In the genomic region with DNA sequence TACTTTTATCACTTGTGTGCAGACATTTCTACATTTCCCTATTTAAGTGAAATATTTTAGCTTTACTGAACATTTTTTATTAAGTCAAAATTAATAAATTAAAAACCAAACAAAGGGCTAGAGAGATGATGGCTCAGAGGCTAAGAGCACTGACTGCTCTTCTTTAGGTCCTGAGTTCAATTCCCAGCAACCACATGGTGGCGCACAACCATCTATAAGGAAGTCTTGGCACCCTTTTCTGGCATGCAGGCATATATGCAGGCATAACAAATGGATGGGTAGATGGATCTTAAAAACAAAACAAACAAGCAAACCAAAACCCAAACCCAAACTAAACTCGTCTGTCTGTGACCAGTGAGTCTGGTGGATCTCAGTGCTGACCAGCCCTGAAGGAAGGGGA, we compare ENCODE assay signal across 13 mouse cellular contexts. TPM values are rescaled to one million over a fixed set of nuclear protein-coding genes. Genes with fewer than 3 reads are reported as not detected.
DNase-seq lines count a peak whose midpoint lies in the region; ATAC-seq and TF ChIP-seq lines count a peak whose summit lies in the region.
"Had no signal": no experiment of that assay in that cellular context is flagged by ENCODE, and none has a peak within 500 bp of the region (broad histone marks: within the 10 kb centered on the region; RNA-seq: fewer than 3 reads in every experiment).

No protein-coding gene starts in this region.

- H3K4me2 ChIP-seq in hindbrain, postnatal 0 days (ENCODE audit: low read depth, low read length): no peak overlapping the region
- no peak overlapping the region for H3K4me2 ChIP-seq in hindbrain, embryonic 16.5 days (ENCODE audit: low read length)
- no peak overlapping the region for H3K4me2 ChIP-seq in neural tube, embryonic 15.5 days
- H3K4me2 ChIP-seq: embryonic facial prominence, embryonic 12.5 days; limb, embryonic 12.5 days had no signal

- no peaks in the 10 kb centered on the region for H3K27me3 ChIP-seq in hindbrain, postnatal 0 days (ENCODE audit: insufficient read depth, low read length)
- H3K27me3 ChIP-seq in hindbrain, embryonic 16.5 days (replicated peaks; ENCODE audit: control insufficient read depth, insufficient read depth, low read length): no peaks in the 10 kb centered on the region
- H3K27me3 ChIP-seq in neural tube, embryonic 15.5 days (replicated peaks): no peaks in the 10 kb centered on the region
- H3K27me3 ChIP-seq: embryonic facial prominence, embryonic 12.5 days; limb, embryonic 12.5 days had no signal

- whole genome bisulfite sequencing in hindbrain, postnatal 0 days: 65% methylated on average over 2 of the region's 2 CpGs
- WGBS in hindbrain, embryonic 16.5 days: 67% methylated on average over 2 of the region's 2 CpGs
- WGBS in neural tube, embryonic 15.5 days: 57% methylated on average over 2 of the region's 2 CpGs

- H3K4me3 ChIP-seq in hindbrain, postnatal 0 days (ENCODE audit: low read length): no peak overlapping the region
- no peak overlapping the region for H3K4me3 ChIP-seq in hindbrain, embryonic 16.5 days (ENCODE audit: low read length)
- H3K4me3 ChIP-seq in neural tube, embryonic 15.5 days (replicated peaks): no peak overlapping the region
- H3K4me3 ChIP-seq: embryonic facial prominence, embryonic 12.5 days; limb, embryonic 12.5 days had no signal

- ATAC-seq in hindbrain, postnatal 0 days: no peak
- no peak for ATAC-seq in hindbrain, embryonic 16.5 days
- 0 out of 2 replicates have a peak, but pooled peaks have one; percentile 46 for ATAC-seq in neural tube, embryonic 15.5 days (ENCODE audit: low FRiP score)
- ATAC-seq: activated CD4-positive, CD25-positive, alpha-beta regulatory T cell, adult 4 months had no signal

- H3K9ac ChIP-seq in hindbrain, postnatal 0 days (replicated peaks; ENCODE audit: low read length): no peak overlapping the region
- no peak overlapping the region for H3K9ac ChIP-seq in hindbrain, embryonic 16.5 days (ENCODE audit: low read depth, low read length)
- no peak overlapping the region for H3K9ac ChIP-seq in neural tube, embryonic 15.5 days (replicated peaks)
- H3K9ac ChIP-seq: embryonic facial prominence, embryonic 12.5 days; limb, embryonic 12.5 days had no signal

- no peaks in the 10 kb centered on the region; the same call in 1 of the 2 replicates for H3K36me3 ChIP-seq in hindbrain, postnatal 0 days (ENCODE audit: insufficient read depth, low read length)
- peaks cover 3% of the 10 kb centered on the region; the same call in 1 of the 2 replicates for H3K36me3 ChIP-seq in hindbrain, embryonic 16.5 days (ENCODE audit: control insufficient read depth, insufficient read depth, low read length)
- H3K36me3 ChIP-seq in neural tube, embryonic 15.5 days: peaks cover 19% of the 10 kb centered on the region

- no peak overlapping the region for H3K27ac ChIP-seq in hindbrain, postnatal 0 days
- H3K27ac ChIP-seq in hindbrain, embryonic 16.5 days (ENCODE audit: low read depth, low read length): no peak overlapping the region
- H3K27ac ChIP-seq in neural tube, embryonic 15.5 days (replicated peaks): no peak overlapping the region
- H3K27ac ChIP-seq: embryonic facial prominence, embryonic 12.5 days; limb, embryonic 12.5 days had no signal

- H3K9me3 ChIP-seq in hindbrain, postnatal 0 days (ENCODE audit: low read length): no peaks in the 10 kb centered on the region
- no peaks in the 10 kb centered on the region for H3K9me3 ChIP-seq in hindbrain, embryonic 16.5 days (ENCODE audit: control insufficient read depth, low read length)
- H3K9me3 ChIP-seq in neural tube, embryonic 15.5 days (replicated peaks): no peaks in the 10 kb centered on the region
- H3K9me3 ChIP-seq: embryonic facial prominence, embryonic 12.5 days had no signal

- H3K4me1 ChIP-seq in hindbrain, postnatal 0 days (ENCODE audit: insufficient read depth, low read length): no peaks in the 10 kb centered on the region
- no peaks in the 10 kb centered on the region for H3K4me1 ChIP-seq in hindbrain, embryonic 16.5 days (ENCODE audit: control insufficient read depth, insufficient read depth, low read depth, low read length)
- H3K4me1 ChIP-seq in neural tube, embryonic 15.5 days: no peaks in the 10 kb centered on the region
- H3K4me1 ChIP-seq: embryonic facial prominence, embryonic 12.5 days had no signal

- peak; percentile 48 to 49 for DNase-seq in cerebellum, adult 18-20 months
- DNase-seq in cerebellum, adult 8-10 months: no peak
- DNase-seq in hindbrain, postnatal 0 days (ENCODE audit: low spot score): peak; percentile 54
- no peak for DNase-seq in neural tube, embryonic 10.5 days (ENCODE audit: extremely low spot score, low spot score)
- DNase-seq in thymus, postnatal 25 days: peak; percentile 35
- DNase-seq in yolk sac, embryonic 10.5 days (ENCODE audit: low spot score): no peak
- DNase-seq: B cell, adult 2 months; heart, postnatal 36 days had no signal

- TF ChIP-seq CTCF in hindbrain, postnatal 0 days (IDR thresholded peaks at IDR 0.05; ENCODE audit: low read depth): peak; percentile 57

RNA-seq across cellular contexts. Expression of a gene that starts 20.5 kb away (rescaled TPM):
- 14.6 and 14.8 TPM in 2 replicates for total RNA-seq in hindbrain, postnatal 0 days (2014; rRNA removed)
- polyA plus RNA-seq in hindbrain, postnatal 0 days (2015; fragmentation: Nextera tagmentation; extraction: Ambion mirVana): 140 and 154 TPM in 2 replicates
- 65.0 and 67.4 TPM in 2 replicates for polyA plus RNA-seq in hindbrain, embryonic 16.5 days (2015; fragmentation: Nextera tagmentation; extraction: Ambion mirVana)
- polyA plus RNA-seq in neural tube, embryonic 15.5 days (2015; fragmentation: Nextera tagmentation; extraction: Ambion mirVana): 41.8 and 135 TPM in 2 replicates

RNA-seq across cellular contexts. Expression of a gene that starts 44.6 kb away (rescaled TPM):
- 22.1 and 26.1 TPM in 2 replicates for total RNA-seq in hindbrain, postnatal 0 days (2014; rRNA removed)
- 20.8 and 22.0 TPM in 2 replicates for polyA plus RNA-seq in hindbrain, postnatal 0 days (2015; fragmentation: Nextera tagmentation; extraction: Ambion mirVana)
- 20.7 and 22.9 TPM in 2 replicates for polyA plus RNA-seq in hindbrain, embryonic 16.5 days (2015; fragmentation: Nextera tagmentation; extraction: Ambion mirVana)
- polyA plus RNA-seq in neural tube, embryonic 15.5 days (2015; fragmentation: Nextera tagmentation; extraction: Ambion mirVana): 25.0 and 26.2 TPM in 2 replicates

Comparison
In these comparisons a context has a peak if more than half of its experiments do, and no peak if none do; other contexts are left out.
1. DNase-seq: peak in cerebellum, adult 18-20 months (2 of 2), hindbrain, postnatal 0 days (single experiment) and thymus, postnatal 25 days (single experiment); none in cerebellum, adult 8-10 months (single experiment), neural tube, embryonic 10.5 days (single experiment) and yolk sac, embryonic 10.5 days (single experiment).